Mouse (Mus musculus): Measurements from ENCODE around the gene Gm17482.

- TF ChIP-seq CTCF (IDR thresholded peaks at IDR 0.05; ENCODE audit: insufficient read depth, low read depth, low read length) = no peak
- TF ChIP-seq POLR2A (IDR thresholded peaks at IDR 0.05; ENCODE audit: insufficient read depth, low read depth, low read length) = no peak
Measured at GRCm38 (mm10) chr6:115238031-115239027, 11.2 kb downstream of the Gm17482 start.
